Mouse (Mus musculus) erythroid progenitor cell, adult 5-6 weeks (primary cell): Measurements from ENCODE around the gene Rsf1. TPM values are rescaled to one million over a fixed set of nuclear protein-coding genes. Genes with fewer than 3 reads are reported as not detected.

Experiments used
- ATAC-seq: replicated peaks from 2 replicates; pipeline ENCODE4 v1.8.0; 2016; ENCODE audit warnings: moderate number of reproducible peaks, mild to moderate bottlenecking, moderate TSS enrichment, inconsistent platforms; ENCODE audit not compliant: poor library complexity, low FRiP score, severe bottlenecking
- total RNA-seq, 2 experiments: library from RNA; stranded (forward) in 1 of 2; stranded (reverse) in 1 of 2; fragments of 150-400 nt in 1 of 2; fragments of 186-747, 209-891 nt in 1 of 2; gene quantifications; 2 replicates each; pipeline versions ENCODE4 v1.2.3 to v1.2.4; 2015 to 2017; ENCODE audit warnings: low replicate concordance in 2 of 2

The Rsf1 gene
- total RNA-seq, 2 experiments from 2014 or later: 21.8 to 39.3 TPM

DNA sequence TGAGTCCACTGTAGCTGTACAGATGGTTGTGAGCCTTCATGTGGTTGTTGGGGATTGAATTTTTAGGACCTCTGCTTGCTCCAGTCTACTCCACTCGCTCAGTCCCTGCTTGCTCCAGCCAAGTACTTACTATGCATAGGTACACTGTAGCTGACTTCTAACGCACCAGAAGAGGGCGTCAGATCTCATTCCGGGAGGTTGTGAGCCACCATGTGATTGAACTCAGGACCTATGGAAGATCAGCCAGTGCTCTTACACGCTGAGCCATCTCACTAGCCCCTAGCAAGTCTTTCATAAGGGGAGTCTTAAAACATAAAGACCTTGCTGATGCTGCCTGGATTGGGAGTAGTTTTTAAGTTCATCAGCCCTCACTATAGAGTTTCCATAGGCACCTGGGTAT, 140.4 kb downstream of the Rsf1 start:
- no peak for ATAC-seq

GRCm38 (mm10) chr7:97722278-97722918, 142.7 kb downstream of the Rsf1 start:
- ATAC-seq: no peak

DNA sequence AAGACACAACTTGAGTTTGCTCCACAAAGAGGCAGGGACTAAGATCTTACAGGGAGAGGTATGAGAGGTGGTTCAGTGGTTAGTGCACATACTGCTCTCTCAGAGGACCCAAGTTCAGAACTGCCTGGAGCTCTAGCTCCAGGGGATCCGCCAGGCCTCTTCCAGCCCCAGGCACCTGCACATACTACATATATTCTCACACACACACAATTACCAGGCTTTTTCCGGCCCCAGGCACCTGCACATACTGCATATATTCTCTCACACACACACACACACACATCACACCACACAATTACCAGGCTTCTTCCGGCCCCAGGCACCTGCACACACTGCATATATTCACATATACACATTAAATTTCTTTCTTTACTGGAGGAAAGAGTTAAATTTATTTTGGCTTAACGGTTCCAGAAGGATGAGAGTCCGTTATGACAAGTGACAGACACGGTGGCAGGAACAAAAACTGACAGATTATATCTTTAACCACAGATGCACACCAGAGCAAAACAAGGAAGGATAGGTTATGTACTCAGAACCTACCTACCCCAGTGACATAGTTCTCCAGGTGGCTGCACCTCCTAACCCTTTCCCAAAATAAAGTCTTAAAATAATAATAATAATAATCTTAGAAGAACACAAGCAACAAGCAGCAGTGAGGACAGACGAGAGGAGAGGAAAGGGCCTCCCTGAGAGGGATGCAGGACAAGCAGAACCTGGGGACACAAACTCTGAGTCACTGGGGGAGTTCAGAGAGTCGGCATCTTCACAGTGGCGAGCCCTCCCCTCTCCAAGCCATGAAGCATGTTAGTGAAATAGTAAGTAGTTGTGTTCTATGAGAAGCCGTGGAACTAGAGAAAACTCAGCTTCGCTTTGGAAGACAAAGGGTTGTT, 144.2 kb downstream of the Rsf1 start:
- ATAC-seq: no peak

DNA sequence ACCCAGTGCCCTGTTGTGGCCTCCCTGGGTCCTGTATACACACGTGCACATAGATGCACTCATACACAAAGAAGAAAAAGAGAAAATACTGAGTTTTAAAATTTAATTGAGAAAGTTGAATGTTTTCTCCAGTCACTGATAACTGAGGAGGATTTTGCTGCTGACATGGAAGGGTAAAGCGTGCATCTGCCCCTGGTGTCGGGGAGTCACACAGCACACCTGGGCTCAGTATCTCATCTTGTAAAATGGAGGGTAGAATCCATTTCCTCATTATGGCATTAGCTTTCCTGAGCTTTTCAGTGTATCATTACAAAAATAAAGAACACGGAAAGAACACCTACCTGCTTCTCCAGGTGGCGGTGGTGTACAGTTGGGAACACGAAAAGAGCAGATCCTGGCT, 145.7 kb downstream of the Rsf1 start:
- no peak for ATAC-seq

DNA sequence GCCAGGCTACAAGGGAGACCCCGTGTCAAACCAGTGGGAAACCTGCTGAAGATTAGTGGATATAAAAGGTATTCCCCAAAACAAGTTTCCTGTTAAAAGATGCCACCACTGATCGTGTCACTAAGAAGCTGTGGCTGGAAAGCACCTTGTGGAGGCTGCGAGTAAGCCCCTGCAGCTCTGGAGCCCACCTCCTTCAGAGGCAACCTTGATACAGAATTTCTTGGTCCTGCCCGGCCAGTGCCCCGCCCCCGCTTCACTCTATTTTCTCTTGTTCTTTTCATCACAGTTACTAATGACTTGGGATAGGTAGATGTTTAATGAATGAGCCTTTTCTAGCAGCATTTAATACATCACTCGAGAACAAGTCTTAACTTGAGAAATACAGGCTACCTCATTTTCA, 146.4 kb downstream of the Rsf1 start:
- ATAC-seq: no peak

DNA sequence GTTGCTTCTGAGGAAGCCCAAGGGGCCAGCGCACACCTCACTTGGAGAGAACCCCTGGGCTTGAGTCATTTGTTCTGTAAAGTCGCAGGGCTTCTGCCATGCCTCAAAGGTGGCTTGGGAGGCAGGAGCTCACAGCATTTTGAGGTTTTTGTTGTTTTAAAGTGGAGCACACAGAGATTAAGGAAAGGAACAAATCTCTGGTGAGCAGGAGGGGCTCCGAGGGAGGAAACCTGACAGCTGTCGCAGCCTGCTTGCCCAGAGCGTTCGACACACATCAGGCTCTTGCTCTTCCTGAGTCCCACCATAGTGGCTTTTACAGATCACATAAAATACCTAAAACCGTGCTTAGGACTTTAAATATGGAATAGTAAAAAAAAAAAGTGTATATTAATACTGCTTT, 147.1 kb downstream of the Rsf1 start:
- ATAC-seq: no peak

GRCm38 (mm10) chr7:97728666-97729614, 149.3 kb downstream of the Rsf1 start:
- ATAC-seq: no peak

DNA sequence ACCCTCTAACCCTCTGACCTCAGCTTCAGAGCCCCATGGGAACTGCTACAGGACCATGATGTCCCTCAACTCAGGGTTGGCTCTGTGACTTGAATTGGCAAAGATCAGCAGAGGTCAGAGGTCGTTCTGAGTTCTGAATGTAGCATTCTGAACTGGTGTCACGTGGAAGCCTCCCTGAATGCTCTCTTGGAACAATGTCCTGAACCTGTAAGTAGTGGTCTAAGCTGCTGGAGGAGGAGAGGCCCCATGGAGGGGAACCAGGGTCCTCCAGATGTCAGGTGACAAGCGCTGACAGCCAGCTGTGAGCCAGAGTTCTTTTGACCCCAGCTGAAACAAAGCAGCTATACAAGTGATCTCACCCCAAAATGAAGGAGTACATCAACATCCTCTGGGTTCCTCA, 150.7 kb downstream of the Rsf1 start:
- no peak for ATAC-seq

- ATAC-seq: no peak
These were observed 153.9 kb downstream of the Rsf1 start for GRCm38 (mm10) chr7:97733606-97734005.

- ATAC-seq: no peak
These were observed 155.3 kb downstream of the Rsf1 start for GRCm38 (mm10) chr7:97735021-97735420.

DNA sequence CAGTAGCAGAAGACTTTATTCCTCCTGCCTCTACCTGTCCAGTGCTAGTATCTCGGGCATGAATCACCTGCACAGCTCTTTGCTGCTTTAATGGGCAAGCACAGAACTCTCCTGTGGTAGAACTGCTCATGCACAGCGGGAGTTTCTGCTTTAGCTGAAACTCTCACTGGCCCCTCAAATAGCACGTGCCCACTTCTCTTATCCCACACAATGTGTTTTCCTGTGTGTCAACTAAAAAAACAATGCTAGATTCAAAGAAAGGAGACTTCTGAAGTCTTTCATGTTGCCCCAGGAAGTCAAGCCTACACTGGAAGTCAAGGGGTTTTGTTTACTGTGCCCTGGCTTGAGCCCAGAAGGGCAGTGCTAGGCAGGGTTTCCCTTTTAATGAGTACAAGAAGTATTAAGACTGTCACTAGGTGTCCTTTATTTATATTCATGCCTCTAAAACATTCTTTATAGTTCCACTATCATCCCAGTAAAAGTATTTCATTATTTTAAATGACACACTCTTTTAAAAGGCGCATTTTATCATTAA, 156.3 kb downstream of the Rsf1 start:
- ATAC-seq: no peak

DNA sequence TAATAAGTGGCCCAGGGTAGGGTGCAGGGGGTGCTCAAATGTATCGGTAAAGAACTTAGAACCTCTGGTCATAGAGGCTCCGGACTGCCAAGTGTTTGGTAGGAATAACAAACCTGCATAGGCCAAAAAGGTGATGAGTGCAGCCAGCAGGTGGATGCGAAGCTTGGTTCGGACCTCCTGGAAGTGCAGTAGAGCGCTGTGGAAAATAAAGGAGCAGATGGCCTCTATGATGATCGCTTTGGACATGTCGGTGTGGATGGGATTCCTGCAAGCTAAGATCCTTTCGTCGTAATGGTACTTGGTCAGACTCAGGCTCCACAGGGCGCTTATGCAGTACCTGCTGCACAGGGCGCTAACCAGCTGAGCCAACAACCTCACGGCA, 157.6 kb downstream of the Rsf1 start:
- ATAC-seq: no peak

DNA sequence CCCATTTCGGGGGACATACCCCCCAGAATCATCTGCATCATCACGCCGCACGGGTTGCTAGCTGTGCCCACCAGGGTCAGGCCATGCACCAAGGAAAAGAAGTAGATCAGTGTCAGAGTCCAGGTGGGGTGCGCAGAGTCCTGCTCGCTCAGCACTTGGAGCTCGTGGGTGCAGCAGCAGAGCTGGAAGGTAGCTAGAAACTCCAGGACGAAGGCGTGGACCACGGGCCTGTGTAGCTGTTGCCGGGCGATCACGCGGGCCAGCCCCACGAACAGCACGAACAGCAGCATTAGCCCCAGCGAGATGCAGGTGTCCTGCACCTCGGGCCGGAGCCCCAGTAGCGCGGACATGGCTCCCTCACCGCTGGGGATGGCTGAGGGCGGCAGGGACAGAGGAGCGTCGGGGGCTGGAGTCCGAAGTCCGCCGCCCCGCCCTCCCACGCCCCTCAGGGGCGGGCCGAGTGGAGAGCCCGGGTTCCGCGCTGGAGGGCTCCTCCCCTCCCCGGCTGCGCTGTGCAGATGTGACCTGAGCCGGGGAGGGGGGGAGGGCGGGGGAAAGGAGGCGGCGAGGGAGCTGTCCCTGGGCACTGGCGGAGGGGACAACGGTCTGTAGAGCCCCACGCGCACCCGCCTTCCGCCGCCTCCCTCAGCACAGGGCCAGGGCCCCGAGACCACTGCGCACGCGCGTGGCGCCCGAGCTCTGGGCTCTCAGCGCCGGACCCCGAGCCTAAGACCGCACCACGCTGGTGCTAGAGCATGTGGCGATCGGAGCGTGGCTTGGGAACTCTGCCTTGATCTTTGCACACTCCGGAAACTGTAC, 158.2 kb downstream of the Rsf1 start, which contains the start of gene Aqp11:
Aqp11 (minus strand) TSS at position 652 of the 819 bp plus-strand sequence.
- ATAC-seq: peak; percentile 95

DNA sequence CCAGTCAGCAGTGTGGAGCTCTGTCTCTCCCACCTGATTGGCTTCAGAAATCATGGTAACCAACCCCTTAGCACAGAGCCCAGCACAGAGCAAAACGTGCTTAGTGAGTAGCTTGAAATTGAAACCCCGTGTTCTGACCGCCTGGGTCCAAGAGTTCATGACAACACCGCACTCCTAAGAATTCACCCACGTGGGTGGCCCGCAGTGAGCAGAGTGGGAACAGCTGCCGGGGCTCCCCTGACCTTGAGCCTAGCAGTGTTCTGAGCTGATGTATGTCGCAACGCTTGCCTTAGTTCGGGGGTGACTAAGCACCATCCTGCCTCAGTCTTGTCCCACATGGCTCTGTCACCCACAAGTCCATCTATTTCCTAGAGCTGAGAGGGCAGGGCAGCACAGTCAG, 161.3 kb downstream of the Rsf1 start:
- ATAC-seq: no peak

GRCm38 (mm10) chr7:97741756-97742291, 162.1 kb downstream of the Rsf1 start:
- ATAC-seq: no peak
